Mouse (Mus musculus) MEL (cell line): Measurements from ENCODE around the gene Hps1. TPM values are rescaled to one million over a fixed set of nuclear protein-coding genes. Genes with fewer than 3 reads are reported as not detected.

Experiments
- DNase-seq: peaks from one replicate; pipeline ENCODE4 v3.0.0; 2011; ENCODE audit warnings: low read depth, low spot score
- H3K27ac ChIP-seq: 2 replicates; pipeline ENCODE4 v1.5.1; 2012; ENCODE audit warnings: low read depth, mild to moderate bottlenecking, control low read depth, low read length, moderate library complexity; ENCODE audit not compliant: control insufficient read depth
- H3K27me3 ChIP-seq, 2 experiments: fragments of 150-350 bp in 1 of 2; sonication (generic) in 1 of 2; 2 replicates each; pipeline ENCODE4 v1.6.1; 2012; ENCODE audit warnings: low read length in 2 of 2, mild to moderate bottlenecking in 2 of 2, improper control_type of control experiment in 1 of 2, moderate library complexity in 1 of 2; ENCODE audit not compliant: insufficient read depth in 2 of 2, control insufficient read depth in 1 of 2
- H3K36me3 ChIP-seq, 2 experiments: 2 replicates each; pipeline ENCODE4 v1.6.1; 2012 to 2014; ENCODE audit warnings: low read length in 2 of 2, improper control_type of control experiment in 1 of 2, inconsistent platforms in 1 of 2, mild to moderate bottlenecking in 1 of 2; ENCODE audit not compliant: insufficient read depth in 2 of 2, control insufficient read depth in 1 of 2
- H3K4me1 ChIP-seq, 2 experiments: fragments of 150-350 bp in 1 of 2; sonication (generic) in 1 of 2; 2 replicates each; pipeline ENCODE4 v1.6.1; 2012; ENCODE audit warnings: low read length in 2 of 2, improper control_type of control experiment in 1 of 2, mild to moderate bottlenecking in 1 of 2; ENCODE audit not compliant: insufficient read depth in 2 of 2, control insufficient read depth in 1 of 2
- H3K4me3 ChIP-seq, 2 experiments: fragments of 150-350 bp in 1 of 2; sonication (generic) in 1 of 2; 2 replicates each; pipeline ENCODE4 v1.5.1; 2012; ENCODE audit warnings: low read depth in 2 of 2, low read length in 2 of 2, mild to moderate bottlenecking in 2 of 2, moderate library complexity in 2 of 2, control low read depth in 1 of 2, improper control_type of control experiment in 1 of 2; ENCODE audit not compliant: control insufficient read depth in 1 of 2, insufficient read depth in 1 of 2
- H3K79me2 ChIP-seq: 2 replicates; pipeline ENCODE4 v1.6.1; 2012; ENCODE audit warnings: mild to moderate bottlenecking, low read length, moderate library complexity; ENCODE audit not compliant: control insufficient read depth, poor library complexity, insufficient read depth
- H3K9ac ChIP-seq: 2 replicates; pipeline ENCODE4 v1.6.1; 2012; ENCODE audit warnings: low read depth, mild to moderate bottlenecking, control low read depth, low read length, moderate library complexity; ENCODE audit not compliant: control insufficient read depth, poor library complexity, severe bottlenecking
- H3K9me3 ChIP-seq: fragments of 150-350 bp; sonication (generic); replicated peaks from 2 replicates; pipeline ENCODE4 v1.6.1; 2012; ENCODE audit warnings: mild to moderate bottlenecking, low read length, improper control_type of control experiment, moderate library complexity; ENCODE audit not compliant: insufficient read depth
- ELF1 ChIP-seq: IDR thresholded peaks from 2 replicates; pipeline ENCODE4 v1.6.1; 2014; ENCODE audit warnings: low read depth, mild to moderate bottlenecking, inconsistent platforms, low read length, improper control_type of control experiment, moderate library complexity
- EP300 ChIP-seq, 2 experiments: IDR thresholded peaks; 2 replicates each; pipeline ENCODE4 v1.6.1; 2011; ENCODE audit warnings: improper control_type of control experiment in 2 of 2, low read length in 2 of 2, low read depth in 1 of 2, mild to moderate bottlenecking in 1 of 2
- ETS1 ChIP-seq: IDR thresholded peaks from 2 replicates; pipeline ENCODE4 v1.6.1; 2012; ENCODE audit warnings: low read depth, mild to moderate bottlenecking, inconsistent platforms, low read length, improper control_type of control experiment, moderate library complexity
- MAFK ChIP-seq: IDR thresholded peaks from 2 replicates; pipeline ENCODE4 v1.6.1; 2011; ENCODE audit warnings: low read depth, mild to moderate bottlenecking, low read length, improper control_type of control experiment, borderline replicate concordance
- MAX ChIP-seq: IDR thresholded peaks from 2 replicates; pipeline ENCODE4 v1.6.1; 2011; ENCODE audit warnings: low read length, improper control_type of control experiment
- MEF2A ChIP-seq: IDR thresholded peaks from 2 replicates; pipeline ENCODE4 v1.6.1; 2014; ENCODE audit warnings: low read depth, mild to moderate bottlenecking, inconsistent platforms, low read length, improper control_type of control experiment; ENCODE audit not compliant: poor library complexity, insufficient replicate concordance, severe bottlenecking; ENCODE audit errors: extremely low read depth
- MYB ChIP-seq: IDR thresholded peaks from 2 replicates; pipeline ENCODE4 v1.6.1; 2011; ENCODE audit warnings: mild to moderate bottlenecking, low read depth, low read length, improper control_type of control experiment
- NRF1 ChIP-seq: IDR thresholded peaks from 2 replicates; pipeline ENCODE4 v1.6.1; 2014; ENCODE audit warnings: low read depth, mild to moderate bottlenecking, inconsistent platforms, low read length, improper control_type of control experiment, moderate library complexity; ENCODE audit not compliant: poor library complexity, insufficient read depth, severe bottlenecking
- RAD21 ChIP-seq: IDR thresholded peaks from 2 replicates; pipeline ENCODE4 v1.6.1; 2011; ENCODE audit warnings: mild to moderate bottlenecking, low read depth, low read length, improper control_type of control experiment
- RCOR1 ChIP-seq: IDR thresholded peaks from 2 replicates; pipeline ENCODE4 v1.6.1; 2012; ENCODE audit warnings: low read depth, mild to moderate bottlenecking, inconsistent platforms, low read length, improper control_type of control experiment
- SIN3A ChIP-seq: IDR thresholded peaks from 2 replicates; pipeline ENCODE4 v1.6.1; 2012; ENCODE audit warnings: low read length, improper control_type of control experiment, inconsistent platforms
- TAL1 ChIP-seq: IDR thresholded peaks from 2 replicates; pipeline ENCODE4 v1.6.1; 2012; ENCODE audit warnings: mild to moderate bottlenecking, inconsistent platforms, low read length, moderate library complexity, mixed read lengths
- UBTF ChIP-seq: IDR thresholded peaks from 2 replicates; pipeline ENCODE4 v1.6.1; 2012; ENCODE audit warnings: low read depth, mild to moderate bottlenecking, inconsistent platforms, low read length, improper control_type of control experiment, moderate library complexity, borderline replicate concordance; ENCODE audit not compliant: insufficient read depth
- USF2 ChIP-seq, 2 experiments: IDR thresholded peaks; 2 replicates each; pipeline ENCODE4 v1.6.1; 2011 to 2012; ENCODE audit warnings: improper control_type of control experiment in 2 of 2, low read length in 2 of 2, borderline replicate concordance in 1 of 2, inconsistent platforms in 1 of 2, low read depth in 1 of 2, mild to moderate bottlenecking in 1 of 2; ENCODE audit not compliant: insufficient read depth in 1 of 2
- ZMIZ1 ChIP-seq: IDR thresholded peaks from 2 replicates; pipeline ENCODE4 v1.6.1; 2012; ENCODE audit warnings: low read depth, mild to moderate bottlenecking, inconsistent platforms, low read length, improper control_type of control experiment, moderate library complexity
- ZNF384 ChIP-seq: IDR thresholded peaks from 2 replicates; pipeline ENCODE4 v1.6.1; 2012; ENCODE audit warnings: low read depth, mild to moderate bottlenecking, inconsistent platforms, low read length, improper control_type of control experiment
- polyA plus RNA-seq, 2 experiments: library from polyadenylated mRNA; stranded (reverse) in 1 of 2; unstranded in 1 of 2; fragments of >175 nt in 1 of 2; fragments of >200 nt in 1 of 2; gene quantifications; 2 replicates each; pipeline versions ENCODE4 v1.2.1 to v1.2.4; 2012; ENCODE audit warnings: low replicate concordance in 2 of 2, low read depth in 1 of 2; ENCODE audit not compliant: insufficient read length in 2 of 2, insufficient read depth in 1 of 2, missing spikeins in 1 of 2
- total RNA-seq: library from RNA; depleted of rRNA; stranded (reverse); fragments of 300-350 nt; gene quantifications from 2 replicates; pipeline ENCODE4 v1.2.3, GENCODE M21; 2012

Gene Hps1
- total and polyA plus RNA-seq, 3 experiments, result 22.6 to 43.3 TPM; not detected in 1

- no peaks in the 10 kb centered on the region for H3K36me3 ChIP-seq
Measured at GRCm38 (mm10) chr19:42717668-42718067, 62.1 kb downstream of the Hps1 start.

GRCm38 (mm10) chr19:42716507-42716906 is 63.3 kb downstream of the Hps1 start:
- Histone ChIP-seq H3K27me3 (peaks cover 18 to 23% of the 10 kb centered on the region in 2 experiments), H3K27ac (no peak overlapping the region), H3K36me3 (no peaks in the 10 kb centered on the region), H3K9me3 (no peaks in the 10 kb centered on the region), H3K9ac (no peak overlapping the region), H3K4me1 (no peaks in the 10 kb centered on the region), H3K4me3 (no peak overlapping the region), H3K79me2 (no peaks in the 10 kb centered on the region)
- TF ChIP-seq RAD21, result no peak
- no peak for TF ChIP-seq MYB
- no peak for TF ChIP-seq ELF1
- no peak for TF ChIP-seq TAL1
- no peak for TF ChIP-seq MAFK
- no peak for TF ChIP-seq USF2 (IDR thresholded peaks at IDR 0.05; ENCODE audit: borderline replicate concordance in 1 of 2, insufficient read depth in 1 of 2, low read depth in 1 of 2, low read length in 2 of 2)
- TF ChIP-seq MAX, result no peak
- TF ChIP-seq ZNF384, result no peak
- no peak for TF ChIP-seq ETS1
- no peak for TF ChIP-seq NRF1
- no peak for TF ChIP-seq RCOR1
- DNase-seq, result no peak

More at GRCm38 (mm10) chr19:42717668-42718067, 62.1 kb downstream of the Hps1 start:
- peaks cover 18 to 25% of the 10 kb centered on the region in 2 experiments for H3K27me3 ChIP-seq
- H3K4me1 ChIP-seq, result no peaks in the 10 kb centered on the region
- no peak overlapping the region for H3K4me3 ChIP-seq
- no peak for TF ChIP-seq UBTF
- no peak for TF ChIP-seq MEF2A
- no peak for TF ChIP-seq USF2 (IDR thresholded peaks at IDR 0.05; ENCODE audit: borderline replicate concordance in 1 of 2, insufficient read depth in 1 of 2, low read depth in 1 of 2, low read length in 2 of 2)
- TF ChIP-seq ZMIZ1, result no peak
- TF ChIP-seq EP300 (IDR thresholded peaks at IDR 0.05; ENCODE audit: low read depth in 1 of 2, low read length in 2 of 2), result no peak
- no peak for TF ChIP-seq SIN3A
- no peak overlapping the region for H3K27ac ChIP-seq
- H3K9ac ChIP-seq, result no peak overlapping the region
- H3K9me3 ChIP-seq, result no peaks in the 10 kb centered on the region
- no peak for DNase-seq
- H3K79me2 ChIP-seq, result no peaks in the 10 kb centered on the region
